Mouse (Mus musculus) brain, embryonic 14.5 days (tissue): ENCODE data around the gene Tfg.

Experiments
- CTCF ChIP-seq: fragments of 200-500 bp; IDR thresholded peaks from 2 replicates; pipeline ENCODE4 v1.5.1; 2012; ENCODE audit warnings: inconsistent platforms, mild to moderate bottlenecking, moderate library complexity, borderline replicate concordance; ENCODE audit not compliant: insufficient read depth, insufficient read length; ENCODE audit errors: extremely low read depth
- POLR2A ChIP-seq: fragments of 200-500 bp; IDR thresholded peaks from 2 replicates; pipeline ENCODE4 v1.6.1; 2012; ENCODE audit warnings: mild to moderate bottlenecking, inconsistent platforms, borderline replicate concordance; ENCODE audit not compliant: poor library complexity, insufficient read depth, insufficient read length, severe bottlenecking; ENCODE audit errors: extremely low read depth

DNA sequence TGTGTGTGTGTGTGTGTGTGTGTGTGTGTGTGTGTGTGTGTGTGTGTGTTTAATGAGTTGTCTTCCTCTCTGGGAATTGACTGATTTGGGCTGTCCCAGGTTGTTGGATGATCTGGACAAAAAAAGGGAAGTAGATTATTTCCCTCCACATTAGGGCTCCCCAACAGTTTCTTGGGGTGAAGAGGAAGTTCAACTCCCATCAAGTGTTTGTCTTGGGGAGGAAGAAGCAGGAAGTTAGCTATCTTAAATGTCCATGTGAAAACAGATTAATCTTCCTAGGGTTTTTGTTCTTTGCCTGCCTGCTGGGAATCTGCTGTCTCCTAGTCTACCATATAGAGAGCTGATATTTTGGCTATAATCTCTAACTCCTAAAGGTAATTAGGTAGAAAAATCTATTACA is 58.4 kb downstream of the Tfg start:
- TF ChIP-seq POLR2A (no peak), CTCF (no peak)
